8 mouse cellular contexts compared by ENCODE assay signal in genomic region chr1:138328320-138328719, GRCm38 (mm10). TPM values are rescaled to one million over a fixed set of nuclear protein-coding genes. Genes with fewer than 3 reads are reported as not detected.
DNase-seq lines count a peak whose midpoint lies in the region; ATAC-seq and TF ChIP-seq lines count a peak whose summit lies in the region.

No protein-coding gene starts in this region.

- peak overlapping the region; percentile 37 for H3K4me2 ChIP-seq in forebrain, embryonic 14.5 days (ENCODE audit: low read length)
- no peak overlapping the region for H3K4me2 ChIP-seq in kidney, postnatal 0 days (ENCODE audit: low read length)

- 14% methylated on average over 12 of the region's 12 CpGs for WGBS in forebrain, embryonic 14.5 days
- WGBS in kidney, postnatal 0 days = 14% methylated on average over 12 of the region's 12 CpGs

- ATAC-seq in forebrain, embryonic 14.5 days = peak; percentile 72
- ATAC-seq in kidney, postnatal 0 days (replicated peaks; ENCODE audit: low FRiP score, low read depth) = no peak
- ATAC-seq in erythroblast, adult 5-6 weeks (replicated peaks; ENCODE audit: low FRiP score, poor library complexity, severe bottlenecking) = no peak

- peak; percentile 83 for TF ChIP-seq CTCF in gastrocnemius, adult 2 months (IDR thresholded peaks at IDR 0.05)
- TF ChIP-seq CTCF in kidney, postnatal 0 days (IDR thresholded peaks at IDR 0.05; ENCODE audit: low read depth) = peak; percentile 87

- peak overlapping the region; percentile 26; the same call in 1 of the 2 replicates for H3K9ac ChIP-seq in forebrain, embryonic 14.5 days (ENCODE audit: low read length)
- H3K9ac ChIP-seq in kidney, postnatal 0 days (ENCODE audit: low read depth, low read length) = no peak overlapping the region

- no peaks in the 10 kb centered on the region; the same call in 1 of the 2 replicates for H3K4me1 ChIP-seq in forebrain, embryonic 14.5 days (ENCODE audit: control insufficient read depth, insufficient read depth, low read length)
- H3K4me1 ChIP-seq in kidney, postnatal 0 days (replicated peaks; ENCODE audit: insufficient read depth, low read length) = no peaks in the 10 kb centered on the region

- intact Hi-C loops in gastrocnemius, adult 2 months (cut with DNase I) = loop anchor here (2.0 to 10.0 kb wide), 5 partner anchors 226 to 829 kb away; no protein-coding TSS in a partner anchor

- H3K4me3 ChIP-seq in gastrocnemius, adult 2 months = peak overlapping the region; percentile 51
- H3K4me3 ChIP-seq in forebrain, embryonic 14.5 days (ENCODE audit: low read depth, low read length) = no peak overlapping the region
- H3K4me3 ChIP-seq in kidney, postnatal 0 days (replicated peaks; ENCODE audit: low read depth, low read length) = no peak overlapping the region

- H3K27ac ChIP-seq in gastrocnemius, adult 2 months = no peak overlapping the region
- H3K27ac ChIP-seq in forebrain, embryonic 14.5 days (ENCODE audit: low read depth, low read length) = no peak overlapping the region; the same call in 1 of the 2 replicates
- no peak overlapping the region for H3K27ac ChIP-seq in kidney, postnatal 0 days

- no peaks in the 10 kb centered on the region for H3K36me3 ChIP-seq in forebrain, embryonic 14.5 days (ENCODE audit: control insufficient read depth, insufficient read depth, low read length)
- H3K36me3 ChIP-seq in kidney, postnatal 0 days (ENCODE audit: insufficient read depth, low read length) = no peaks in the 10 kb centered on the region

- H3K9me3 ChIP-seq in forebrain, embryonic 14.5 days (replicated peaks; ENCODE audit: control insufficient read depth, low read length) = no peaks in the 10 kb centered on the region
- no peaks in the 10 kb centered on the region for H3K9me3 ChIP-seq in kidney, postnatal 0 days (replicated peaks; ENCODE audit: low read length)

- DNase-seq in gastrocnemius, adult 2 months = no peak
- no peak for DNase-seq in gastrocnemius, postnatal 4 days (ENCODE audit: low spot score in 2 of 2)
- peak; percentile 41 for DNase-seq in 3134 (ENCODE audit: extremely low read depth, insufficient read length, low spot score)
- DNase-seq in MN1 (ENCODE audit: low spot score) = peak; percentile 68
- peak; percentile 85 for DNase-seq in forebrain, embryonic 14.5 days (ENCODE audit: low spot score)
- peak; percentile 71 for DNase-seq in kidney, postnatal 0 days (ENCODE audit: low spot score)
- DNase-seq in naive thymus-derived CD4-positive, alpha-beta T cell, adult 2 months (ENCODE audit: low read depth) = peak; percentile 77

- H3K27me3 ChIP-seq in forebrain, embryonic 14.5 days (replicated peaks; ENCODE audit: control insufficient read depth, insufficient read depth, low read length) = no peaks in the 10 kb centered on the region
- H3K27me3 ChIP-seq in kidney, postnatal 0 days (ENCODE audit: insufficient read depth, low read length) = no peaks in the 10 kb centered on the region

RNA-seq across cellular contexts. Expression of gene Atp6v1g3, which starts 54.8 kb away (rescaled TPM):
- not detected for total RNA-seq in gastrocnemius, adult 2 months (2021)
- total RNA-seq in gastrocnemius, postnatal 4 days (2021) = not detected
- polyA plus RNA-seq in forebrain, embryonic 14.5 days (2014; fragmentation: Nextera tagmentation; extraction: Ambion mirVana) = not detected in 2 replicates
- polyA plus RNA-seq in kidney, postnatal 0 days (2015; fragmentation: Nextera tagmentation; extraction: Ambion mirVana) = 31.0 and 38.0 TPM in 2 replicates
- not detected in 2 replicates for total RNA-seq in erythroblast, adult 5-6 weeks (2015; ENCODE audit: low replicate concordance)
- total RNA-seq in erythroblast, adult 5-6 weeks (2017; ENCODE audit: low replicate concordance) = not detected in 2 replicates

Comparison
In these comparisons a context has a peak if more than half of its experiments do, and no peak if none do; other contexts are left out.
1. DNase-seq: peak in 3134 (single experiment), MN1 (single experiment), forebrain, embryonic 14.5 days (single experiment), kidney, postnatal 0 days (single experiment) and naive thymus-derived CD4-positive, alpha-beta T cell, adult 2 months (single experiment); none in gastrocnemius, adult 2 months (single experiment) and gastrocnemius, postnatal 4 days (0 of 2).